Mouse (Mus musculus) right cerebral cortex, postnatal 4 days (tissue): ENCODE data around the gene Akap13.
"Not testable (repeated sequence)": the region's sequence is repeated elsewhere in the genome, so short reads cannot be mapped to it uniquely, and the experiment has no call there.

Experiments
- DNase-seq: peaks from one replicate; pipeline ENCODE4 v3.0.0-alpha.2; 2022

Akap13 gene

GRCm38 (mm10) chr7:75781298-75781947 is 326.1 kb downstream of the Akap13 start:
- DNase-seq, result no peak

- DNase-seq, result peak; percentile 71
These were observed 326.8 kb downstream of the Akap13 start for GRCm38 (mm10) chr7:75781948-75782722.

- DNase-seq, result no peak
These were observed 327.3 kb downstream of the Akap13 start for GRCm38 (mm10) chr7:75782723-75783011.

- no peak for DNase-seq
These were observed 330.3 kb downstream of the Akap13 start for GRCm38 (mm10) chr7:75785388-75786328.

GRCm38 (mm10) chr7:75786812-75787211 is 331.5 kb downstream of the Akap13 start:
- no peak for DNase-seq

GRCm38 (mm10) chr7:75787371-75787770 is 332.0 kb downstream of the Akap13 start:
- no peak for DNase-seq

- not testable (repeated sequence) for DNase-seq
These were observed 332.9 kb downstream of the Akap13 start for GRCm38 (mm10) chr7:75788069-75788800.

- DNase-seq, result not testable (repeated sequence)
These were observed 333.4 kb downstream of the Akap13 start for GRCm38 (mm10) chr7:75788801-75789135.

GRCm38 (mm10) chr7:75789746-75790145 is 334.4 kb downstream of the Akap13 start:
- no peak for DNase-seq

GRCm38 (mm10) chr7:75791092-75791837 is 335.9 kb downstream of the Akap13 start:
- DNase-seq, result not testable (repeated sequence)

GRCm38 (mm10) chr7:75793091-75793490 is 337.8 kb downstream of the Akap13 start:
- no peak for DNase-seq

GRCm38 (mm10) chr7:75793654-75794335 is 338.5 kb downstream of the Akap13 start:
- no peak for DNase-seq

GRCm38 (mm10) chr7:75795106-75795505 is 339.8 kb downstream of the Akap13 start:
- DNase-seq, result no peak

- no peak for DNase-seq
These were observed 341.1 kb downstream of the Akap13 start for GRCm38 (mm10) chr7:75796474-75796873.

GRCm38 (mm10) chr7:75800530-75800929 is 345.2 kb downstream of the Akap13 start:
- no peak for DNase-seq

GRCm38 (mm10) chr7:75801022-75801421 is 345.7 kb downstream of the Akap13 start:
- no peak for DNase-seq

GRCm38 (mm10) chr7:75801621-75802358 is 346.5 kb downstream of the Akap13 start:
- no peak for DNase-seq

- no peak for DNase-seq
These were observed 347.6 kb downstream of the Akap13 start for GRCm38 (mm10) chr7:75802887-75803286.
